Mouse (Mus musculus) cerebellum, postnatal 10 days (tissue): ENCODE results near the gene Sox5.
A peak's percentile ranks its signal among the peaks of the same experiment; 100 is the strongest.

Source experiments
- DNase-seq, 2 experiments: peaks; one replicate each; pipeline ENCODE4 v3.0.0; 2021; ENCODE audit warnings: mixed read lengths in 2 of 2

The Sox5 gene

GRCm38 (mm10) chr6:144648896-144649295 is 132.9 kb downstream of the Sox5 start:
- no peak for DNase-seq

GRCm38 (mm10) chr6:144648124-144648591 is 133.6 kb downstream of the Sox5 start:
- no peak for DNase-seq

- no peak for DNase-seq
These were observed 135.4 kb downstream of the Sox5 start for GRCm38 (mm10) chr6:144646331-144646730.

- no peak for DNase-seq
These were observed 136.0 kb downstream of the Sox5 start for GRCm38 (mm10) chr6:144645796-144646195.

GRCm38 (mm10) chr6:144644711-144645110 is 137.1 kb downstream of the Sox5 start:
- DNase-seq: peak; percentile 40

GRCm38 (mm10) chr6:144643601-144644000 is 138.2 kb downstream of the Sox5 start:
- no peak for DNase-seq

GRCm38 (mm10) chr6:144641888-144642287 is 139.9 kb downstream of the Sox5 start:
- DNase-seq: no peak

- DNase-seq: no peak
These were observed 141.2 kb downstream of the Sox5 start for GRCm38 (mm10) chr6:144640591-144640990.

GRCm38 (mm10) chr6:144638547-144638946 is 143.2 kb downstream of the Sox5 start:
- no peak for DNase-seq

GRCm38 (mm10) chr6:144627539-144628115 is 154.2 kb downstream of the Sox5 start:
- peak; percentile 25 to 48 for DNase-seq

GRCm38 (mm10) chr6:144621089-144621769 is 160.5 kb downstream of the Sox5 start:
- no peak for DNase-seq

- peak; percentile 46 to 48 for DNase-seq
These were observed 170.4 kb downstream of the Sox5 start for GRCm38 (mm10) chr6:144611383-144611791.

- DNase-seq: no peak
These were observed 170.9 kb downstream of the Sox5 start for GRCm38 (mm10) chr6:144610878-144611277.

GRCm38 (mm10) chr6:144602883-144603282 is 178.9 kb downstream of the Sox5 start:
- no peak for DNase-seq

GRCm38 (mm10) chr6:144600351-144600750 is 181.4 kb downstream of the Sox5 start:
- DNase-seq: no peak

- DNase-seq: peak; percentile 18 to 20
These were observed 183.3 kb downstream of the Sox5 start for GRCm38 (mm10) chr6:144598324-144598973.

- DNase-seq: no peak
These were observed 185.1 kb downstream of the Sox5 start for GRCm38 (mm10) chr6:144596536-144597210.

GRCm38 (mm10) chr6:144584854-144585253 is 196.9 kb downstream of the Sox5 start:
- no peak for DNase-seq

GRCm38 (mm10) chr6:144584074-144584840 is 197.5 kb downstream of the Sox5 start:
- DNase-seq: no peak

- DNase-seq: no peak
These were observed 202.5 kb downstream of the Sox5 start for GRCm38 (mm10) chr6:144579301-144579700.

- peak in 1 of 2 experiments; percentile 15 for DNase-seq
These were observed 210.9 kb downstream of the Sox5 start for GRCm38 (mm10) chr6:144570850-144571249.

- DNase-seq: no peak
These were observed 215.9 kb downstream of the Sox5 start for GRCm38 (mm10) chr6:144565827-144566226.

- DNase-seq: no peak
These were observed 220.1 kb downstream of the Sox5 start for GRCm38 (mm10) chr6:144561718-144562117.
